In genomic region chr2:173542716-173543115, GRCm38 (mm10) we compare ENCODE assay signal across 29 mouse cellular contexts. TPM values are rescaled to one million over a fixed set of nuclear protein-coding genes. Genes with fewer than 3 reads are reported as not detected.
"Had no signal": no experiment of that assay in that cellular context is flagged by ENCODE, and none has a peak within 500 bp of the region (broad histone marks: within the 10 kb centered on the region; RNA-seq: fewer than 3 reads in every experiment).

No protein-coding gene starts in this region.

- DNase-seq: kidney, postnatal 25 days; layer of hippocampus, adult 9-11 months; liver, postnatal 0 days; lung, embryonic 14.5 days; right cerebral cortex, adult 18-20 months; right cerebral cortex, postnatal 14 days; right cerebral cortex, postnatal 4 days; spleen, adult 18-20 months; thymus, postnatal 36 days had no signal

RNA-seq across cellular contexts. Expression of gene 1700021F07Rik, which starts 20.3 kb away (rescaled TPM):
- total RNA-seq: layer of hippocampus, adult 2 months; layer of hippocampus, postnatal 25 days; left cerebral cortex, adult 18-20 months; left cerebral cortex, postnatal 25 days had no signal
- polyA plus RNA-seq: kidney, embryonic 14.5 days; kidney, postnatal 0 days; large intestine, adult 2 months; limb, embryonic 12.5 days; limb, embryonic 15.5 days; liver, embryonic 11.5 days; liver, embryonic 14.5 days; liver, postnatal 0 days; lung, embryonic 14.5 days; lung, postnatal 0 days; macrophage; midbrain, embryonic 12.5 days; midbrain, embryonic 15.5 days; neural tube, embryonic 12.5 days; neural tube, embryonic 15.5 days; stomach, embryonic 15.5 days; urinary bladder, adult 2 months had no signal

RNA-seq across cellular contexts. Expression of gene Ankrd60, which starts 35.4 kb away (rescaled TPM):
- total RNA-seq: layer of hippocampus, adult 2 months; layer of hippocampus, postnatal 25 days; left cerebral cortex, adult 18-20 months; left cerebral cortex, postnatal 25 days; megakaryocyte, adult 5-6 weeks had no signal
- polyA plus RNA-seq: kidney, embryonic 14.5 days; kidney, postnatal 0 days; large intestine, adult 2 months; limb, embryonic 12.5 days; limb, embryonic 15.5 days; liver, embryonic 11.5 days; liver, embryonic 14.5 days; liver, postnatal 0 days; lung, embryonic 14.5 days; lung, postnatal 0 days; macrophage; midbrain, embryonic 12.5 days; midbrain, embryonic 15.5 days; neural tube, embryonic 12.5 days; neural tube, embryonic 15.5 days; stomach, embryonic 15.5 days; urinary bladder, adult 2 months had no signal
